Mouse (Mus musculus) E14TG2a.4 (cell line): Measurements from ENCODE around the gene Hdhd5.

Source experiments
- H3K27me3 ChIP-seq: 2 replicates; pipeline ENCODE4 v1.6.1; 2014; ENCODE audit warnings: low read length, control low read depth; ENCODE audit not compliant: insufficient read depth
- H3K36me3 ChIP-seq: 2 replicates; pipeline ENCODE4 v1.6.1; 2014; ENCODE audit warnings: low read length, control low read depth; ENCODE audit not compliant: insufficient read depth
- H3K4me1 ChIP-seq: replicated peaks from 2 replicates; pipeline ENCODE4 v1.6.1; 2014; ENCODE audit warnings: low read depth, low read length, control low read depth
- H3K4me3 ChIP-seq: replicated peaks from 2 replicates; pipeline ENCODE4 v1.5.1; 2014; ENCODE audit warnings: mild to moderate bottlenecking, low read length
- H3K9me3 ChIP-seq: 2 replicates; pipeline ENCODE4 v1.6.1; 2014; ENCODE audit warnings: low read length, control low read depth
- CTCF ChIP-seq: conservative IDR thresholded peaks from 2 replicates; pipeline ENCODE4 v1.5.1; 2014; ENCODE audit warnings: low read length
- NANOG ChIP-seq: IDR thresholded peaks from 2 replicates; pipeline ENCODE4 v1.6.1; 2014; ENCODE audit warnings: borderline replicate concordance, low read length, mixed read lengths
- POU5F1 ChIP-seq: IDR thresholded peaks from 2 replicates; pipeline ENCODE4 v1.6.1; 2014; ENCODE audit warnings: low read length, borderline replicate concordance

Gene Hdhd5

DNA sequence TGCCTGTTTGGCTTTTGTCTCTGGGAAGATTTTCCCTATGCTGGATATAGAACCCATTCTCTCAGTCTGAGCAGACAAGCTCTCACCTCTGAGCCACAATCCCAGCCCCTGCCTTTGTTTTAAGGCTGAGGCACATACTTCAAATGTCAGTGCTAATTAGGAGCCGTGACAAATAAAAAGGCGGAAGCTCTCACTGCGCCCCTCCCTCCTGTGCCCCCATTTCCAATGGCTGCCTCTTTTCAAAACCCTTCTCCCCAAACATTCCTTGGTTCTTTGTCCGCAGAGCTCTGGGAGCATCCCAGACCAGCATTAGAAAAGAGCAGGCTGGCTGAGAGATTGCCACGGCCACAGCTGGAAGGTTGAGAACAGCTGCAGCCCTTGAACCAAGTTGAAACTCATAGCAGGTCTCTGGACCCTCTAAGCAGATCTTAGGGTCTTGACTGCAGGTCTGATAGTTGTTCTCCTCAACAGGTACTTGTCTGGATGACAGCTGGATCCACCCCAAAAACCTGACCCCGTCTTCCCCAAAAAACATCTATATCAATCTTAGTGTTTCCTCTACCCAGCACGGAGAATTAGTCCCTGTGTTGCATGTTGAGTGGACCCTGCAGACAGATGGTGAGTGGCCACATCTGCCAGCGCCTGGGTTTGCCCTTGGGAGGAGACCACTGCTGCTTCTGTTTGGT lies 58.5 kb downstream of the Hdhd5 start:
- Histone ChIP-seq H3K9me3 (no peaks in the 10 kb centered on the region), H3K4me1 (peaks cover 30% of the 10 kb centered on the region), H3K4me3 (no peak overlapping the region), H3K27me3 (peaks cover 3% of the 10 kb centered on the region; the same call in 1 of the 2 replicates), H3K36me3 (0 out of 2 replicates have a peak, but pooled peaks cover 3% of the 10 kb centered on the region)
- TF ChIP-seq CTCF (no peak), POU5F1 (no peak), NANOG (no peak)

DNA sequence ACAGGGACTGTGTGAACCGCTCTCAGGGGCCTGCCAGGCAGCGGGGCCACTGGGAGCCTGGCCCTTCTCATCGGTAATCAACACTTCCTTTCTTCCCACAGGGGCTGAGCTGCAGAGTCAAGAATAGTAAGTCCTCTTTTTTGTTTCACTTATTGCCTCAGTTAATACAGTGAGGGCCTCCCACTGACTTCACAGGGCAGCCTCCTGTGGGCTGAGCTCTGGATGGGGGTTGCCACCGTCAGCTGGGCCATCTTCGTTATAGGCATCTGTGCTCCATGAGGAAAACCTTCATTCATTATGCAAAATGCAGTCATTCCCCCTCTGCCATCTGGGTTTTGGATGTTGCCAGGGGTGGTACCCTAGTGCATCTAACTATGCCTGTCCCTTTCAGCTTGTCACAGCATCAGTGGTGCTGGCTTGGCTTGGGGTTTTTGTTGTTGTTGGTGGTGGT lies 59.1 kb downstream of the Hdhd5 start:
- Histone ChIP-seq H3K36me3 (0 out of 2 replicates have a peak, but pooled peaks cover 3% of the 10 kb centered on the region), H3K4me1 (peaks cover 30% of the 10 kb centered on the region), H3K4me3 (no peak overlapping the region), H3K27me3 (no peaks in the 10 kb centered on the region; the same call in 1 of the 2 replicates), H3K9me3 (no peaks in the 10 kb centered on the region)
- TF ChIP-seq POU5F1 (no peak), NANOG (no peak), CTCF (no peak)

DNA sequence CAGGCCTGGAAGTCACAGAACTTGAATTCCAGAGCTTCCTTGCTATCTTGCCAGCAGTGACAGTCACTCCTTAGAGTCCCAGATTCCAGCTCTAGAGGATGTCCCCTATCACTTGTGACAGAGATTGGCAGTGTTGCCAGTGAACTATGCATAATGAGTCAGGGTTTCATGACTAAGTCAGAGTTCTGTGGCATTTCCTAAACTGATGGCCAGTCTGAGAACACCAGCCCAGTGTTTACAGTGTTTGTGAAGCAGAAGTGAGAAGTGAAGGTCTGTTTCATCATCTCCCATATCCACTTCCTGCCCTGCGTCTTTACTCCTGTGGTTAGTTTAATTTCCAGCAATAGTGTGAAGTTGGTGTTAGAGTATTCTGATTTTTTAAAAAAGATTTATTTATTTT lies 60.5 kb downstream of the Hdhd5 start:
- Histone ChIP-seq H3K9me3 (no peaks in the 10 kb centered on the region), H3K4me3 (no peak overlapping the region), H3K4me1 (peaks cover 30% of the 10 kb centered on the region), H3K36me3 (0 out of 2 replicates have a peak, but pooled peaks cover 3% of the 10 kb centered on the region), H3K27me3 (no peaks in the 10 kb centered on the region; the same call in 1 of the 2 replicates)
- TF ChIP-seq NANOG = no peak
- no peak for TF ChIP-seq POU5F1

DNA sequence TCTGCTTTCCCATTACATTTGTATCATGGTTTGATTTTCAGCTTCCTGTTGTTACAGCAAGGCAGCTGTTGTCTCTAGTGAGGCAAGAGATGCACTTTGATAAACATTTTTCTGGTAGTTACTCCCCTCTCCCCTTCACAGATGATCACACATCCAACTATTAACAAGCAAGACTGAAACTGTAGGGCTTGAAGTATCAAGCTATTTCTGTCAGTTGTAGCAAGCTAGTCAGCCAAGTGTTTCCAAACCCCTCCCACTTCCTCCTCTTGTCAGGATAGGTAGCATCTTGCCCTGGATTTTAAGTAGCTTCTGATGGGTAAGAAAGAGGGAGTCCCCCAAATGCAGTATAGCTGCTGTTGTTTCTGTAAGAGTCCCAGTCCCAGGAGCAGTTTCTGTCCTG lies 61.3 kb downstream of the Hdhd5 start:
- H3K4me3 ChIP-seq = no peak overlapping the region
- H3K9me3 ChIP-seq = no peaks in the 10 kb centered on the region
- H3K27me3 ChIP-seq = peaks cover 7% of the 10 kb centered on the region
- no peaks in the 10 kb centered on the region for H3K36me3 ChIP-seq
- no peak for TF ChIP-seq POU5F1
- no peak for TF ChIP-seq NANOG
- no peak for TF ChIP-seq CTCF
- H3K4me1 ChIP-seq = peaks cover 30% of the 10 kb centered on the region

DNA sequence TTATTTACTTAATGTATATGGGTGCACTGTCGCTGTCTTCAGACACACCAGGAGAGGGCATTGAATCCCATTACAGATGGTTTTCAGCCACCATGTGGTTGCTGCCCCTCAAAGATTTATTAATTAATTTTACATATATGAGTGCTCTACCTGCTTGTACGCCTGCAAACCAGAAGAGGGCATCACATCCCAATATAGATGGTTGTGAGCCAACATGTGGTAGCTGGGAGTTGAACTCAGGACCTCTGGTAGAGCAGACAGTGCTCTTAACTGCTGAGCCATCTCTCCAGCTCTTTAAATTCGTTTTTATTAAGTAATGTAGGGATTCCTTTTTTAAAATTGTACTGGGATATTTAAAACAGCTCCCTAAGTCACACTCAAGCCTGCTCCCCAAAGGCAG lies 61.9 kb downstream of the Hdhd5 start:
- Histone ChIP-seq H3K9me3 (no peaks in the 10 kb centered on the region), H3K4me3 (no peak overlapping the region)

DNA sequence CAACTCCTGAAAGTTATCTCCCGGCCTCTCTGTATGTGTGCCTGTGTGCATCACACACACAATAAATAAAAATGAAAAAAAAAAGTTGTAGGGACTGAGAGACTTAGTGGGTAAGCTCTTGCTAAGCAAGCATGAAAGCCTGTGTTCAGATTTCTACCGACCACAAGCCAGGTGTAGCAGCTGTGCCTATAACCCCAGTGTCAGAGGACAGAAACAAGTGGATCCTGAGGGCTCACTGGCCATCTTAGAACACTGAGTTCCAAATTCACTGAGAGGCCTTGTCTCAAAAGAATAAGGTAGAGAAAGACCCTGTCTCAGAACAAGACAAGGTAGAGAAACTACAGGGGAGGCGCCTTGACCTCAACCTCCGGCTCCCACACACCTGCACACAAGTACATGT lies 62.9 kb downstream of the Hdhd5 start:
- TF ChIP-seq POU5F1 (no peak), CTCF (no peak), NANOG (no peak)
- Histone ChIP-seq H3K27me3 (peaks cover 22% of the 10 kb centered on the region), H3K4me1 (peaks cover 30% of the 10 kb centered on the region), H3K36me3 (no peaks in the 10 kb centered on the region), H3K4me3 (no peak overlapping the region), H3K9me3 (no peaks in the 10 kb centered on the region)

More for the DNA sequence above, 61.9 kb downstream of the Hdhd5 start:
- Histone ChIP-seq H3K4me1 (peaks cover 33% of the 10 kb centered on the region), H3K36me3 (no peaks in the 10 kb centered on the region), H3K27me3 (peaks cover 12% of the 10 kb centered on the region)
- TF ChIP-seq CTCF = no peak; the same call in 1 of the 2 replicates
- TF ChIP-seq POU5F1 = no peak
- no peak for TF ChIP-seq NANOG

DNA sequence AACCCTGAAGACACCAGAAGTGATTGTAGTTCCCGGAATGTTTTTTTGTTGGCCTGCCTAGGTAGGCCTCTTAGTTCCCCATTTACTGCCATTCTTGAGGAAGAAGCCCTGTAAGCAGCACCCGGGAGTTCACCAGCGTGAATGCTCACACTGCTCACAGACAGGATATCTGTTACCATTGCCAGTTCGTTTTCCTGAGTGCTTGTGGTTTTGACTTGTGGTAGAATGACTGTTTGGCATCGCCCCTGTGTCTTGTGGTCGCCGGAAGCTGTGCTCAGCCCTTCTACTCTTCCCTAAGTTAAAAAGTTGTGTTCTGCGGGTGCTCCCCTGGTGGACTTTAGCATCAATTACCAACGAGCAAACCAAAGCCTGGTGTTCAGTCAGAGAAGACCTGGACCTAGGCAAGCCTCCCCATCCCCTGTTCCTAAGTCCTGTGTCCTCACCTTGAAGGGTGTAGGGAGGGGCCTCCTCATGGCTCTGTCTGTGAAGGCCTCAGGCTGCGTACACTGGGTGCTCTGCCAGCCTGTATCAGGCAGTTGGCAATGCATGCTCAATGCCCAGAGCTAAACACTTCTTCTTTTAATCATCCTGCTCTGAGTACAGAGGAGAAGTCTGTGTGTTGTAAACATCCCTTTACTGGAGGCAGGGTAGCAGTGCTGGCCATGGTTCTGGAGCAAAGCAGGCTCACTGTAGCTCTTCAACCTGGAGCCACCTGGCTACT lies 64.3 kb downstream of the Hdhd5 start:
- no peak overlapping the region for H3K4me3 ChIP-seq
- peaks cover 11% of the 10 kb centered on the region; the same call in 1 of the 2 replicates for H3K9me3 ChIP-seq
- no peaks in the 10 kb centered on the region for H3K36me3 ChIP-seq
- H3K27me3 ChIP-seq = peaks cover 24% of the 10 kb centered on the region
- TF ChIP-seq POU5F1 = no peak
- no peak for TF ChIP-seq NANOG
- no peak for TF ChIP-seq CTCF
- peaks cover 16% of the 10 kb centered on the region for H3K4me1 ChIP-seq

DNA sequence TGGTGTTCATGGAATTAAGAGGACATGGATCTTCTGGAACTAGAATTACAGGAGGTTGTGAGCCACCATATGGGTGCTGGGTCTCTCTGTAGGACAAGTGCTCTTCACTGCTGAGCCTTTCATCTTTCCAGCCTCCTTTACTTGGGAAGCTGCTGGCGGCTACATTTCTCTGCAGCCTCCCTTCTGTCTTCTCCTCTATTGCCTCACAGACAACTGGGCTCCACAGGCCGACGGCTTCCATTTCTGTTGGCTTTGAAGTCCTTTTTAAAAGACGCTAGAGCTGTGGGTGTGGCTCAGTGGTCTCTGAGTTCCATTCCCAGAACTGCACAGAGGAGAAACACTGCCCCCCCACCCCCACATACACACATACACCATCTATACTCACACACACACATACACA lies 65.7 kb downstream of the Hdhd5 start:
- Histone ChIP-seq H3K4me1 (peaks cover 18% of the 10 kb centered on the region), H3K4me3 (no peak overlapping the region), H3K36me3 (no peaks in the 10 kb centered on the region), H3K9me3 (peaks cover 18% of the 10 kb centered on the region; the same call in 1 of the 2 replicates), H3K27me3 (peaks cover 28% of the 10 kb centered on the region)
- TF ChIP-seq NANOG (no peak), POU5F1 (no peak)
